Mouse (Mus musculus) megakaryocyte, adult 5-6 weeks (primary cell): ENCODE measurements around the gene Cacna1h. TPM values are rescaled to one million over a fixed set of nuclear protein-coding genes. Genes with fewer than 3 reads are reported as not detected.

ENCODE experiments used
- ATAC-seq: 2 replicates; pipeline ENCODE4 v1.8.0; 2016; ENCODE audit warnings: mild to moderate bottlenecking, inconsistent platforms; ENCODE audit not compliant: poor library complexity, severe bottlenecking
- total RNA-seq, 2 experiments: library from RNA; stranded (forward) in 1 of 2; stranded (reverse) in 1 of 2; fragments of 153-499, 151-499 nt in 1 of 2; fragments of 221-1000, 200-1000 nt in 1 of 2; gene quantifications; 2 replicates each; pipeline versions ENCODE4 v1.2.3 to v1.2.4; 2015 to 2017

Gene Cacna1h
- total RNA-seq (2015) (0.05 TPM in 1 of 2 replicates, not detected in the other), total RNA-seq (2017) (not detected in 2 replicates)

DNA sequence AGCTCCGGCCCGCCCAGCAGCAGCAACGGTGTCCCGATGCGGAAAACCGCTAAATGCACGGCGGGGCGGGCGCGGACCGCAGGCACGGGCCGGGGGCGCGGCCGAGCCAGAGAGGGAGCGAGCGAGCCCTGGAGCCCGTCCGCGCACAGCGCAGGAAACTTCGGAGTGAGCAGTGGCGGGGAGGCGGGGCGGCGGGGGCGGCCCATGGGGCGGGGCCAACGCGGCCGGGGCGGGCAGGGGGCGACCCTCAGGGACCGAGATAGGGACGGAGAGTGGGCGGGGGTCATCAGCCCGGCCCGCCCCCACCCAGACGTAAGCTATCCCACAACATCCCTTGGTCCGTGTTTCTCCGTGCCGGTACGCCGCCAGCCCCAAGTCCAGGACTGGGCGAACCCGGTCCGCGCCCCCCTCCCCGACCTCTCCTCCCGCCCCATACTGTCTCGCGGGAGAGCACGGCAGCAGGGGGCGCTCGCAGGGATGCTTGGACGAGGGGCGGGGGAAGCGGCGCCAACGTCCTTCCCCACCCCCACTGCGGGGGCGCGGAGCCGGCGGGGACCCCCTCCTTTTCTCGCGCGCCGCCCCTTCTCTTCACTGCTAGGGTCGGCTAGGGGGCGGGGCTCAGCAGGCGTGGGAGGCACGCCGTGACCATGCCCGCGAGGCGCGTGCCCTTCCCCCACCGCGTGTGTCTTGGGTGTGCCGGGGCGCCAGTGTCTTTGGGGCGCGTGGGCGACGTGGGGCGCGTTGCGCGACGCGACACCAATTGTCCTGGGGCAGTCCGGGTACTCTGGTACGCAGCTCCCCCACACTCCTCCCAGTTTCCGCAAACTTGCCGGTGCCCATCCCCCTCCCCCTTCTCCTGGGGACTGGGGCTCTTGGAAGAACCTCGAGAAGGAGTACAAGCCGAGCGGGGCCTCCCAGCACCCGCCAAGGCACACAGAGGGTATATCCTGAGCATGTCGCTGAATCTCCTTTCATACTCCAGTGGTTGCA is at the start of gene Cacna1h:
Gene Cacna1h, minus strand, starts transcription at position 167 of the 990 bp plus-strand sequence.
- ATAC-seq = no peak

DNA sequence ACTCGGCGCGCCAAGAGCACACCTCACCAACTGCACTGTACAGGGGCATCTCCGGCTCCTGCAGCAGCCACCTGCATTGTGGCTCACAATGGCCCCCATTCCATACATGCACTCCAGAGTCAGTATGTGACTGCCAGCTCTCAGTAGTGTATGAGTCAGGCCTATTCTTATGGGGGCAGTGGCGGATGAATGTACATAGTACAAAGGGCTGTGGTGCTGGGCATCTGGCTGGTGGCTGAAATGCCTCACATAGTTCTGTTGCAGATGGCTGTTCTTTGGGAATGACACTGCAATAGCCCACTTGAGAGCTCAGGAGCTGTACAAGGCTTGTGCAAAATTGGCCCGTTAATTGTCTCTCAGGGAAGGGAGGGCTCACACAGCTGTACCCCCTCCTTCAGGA is 48.5 kb upstream of the Cacna1h start:
- ATAC-seq = no peak

DNA sequence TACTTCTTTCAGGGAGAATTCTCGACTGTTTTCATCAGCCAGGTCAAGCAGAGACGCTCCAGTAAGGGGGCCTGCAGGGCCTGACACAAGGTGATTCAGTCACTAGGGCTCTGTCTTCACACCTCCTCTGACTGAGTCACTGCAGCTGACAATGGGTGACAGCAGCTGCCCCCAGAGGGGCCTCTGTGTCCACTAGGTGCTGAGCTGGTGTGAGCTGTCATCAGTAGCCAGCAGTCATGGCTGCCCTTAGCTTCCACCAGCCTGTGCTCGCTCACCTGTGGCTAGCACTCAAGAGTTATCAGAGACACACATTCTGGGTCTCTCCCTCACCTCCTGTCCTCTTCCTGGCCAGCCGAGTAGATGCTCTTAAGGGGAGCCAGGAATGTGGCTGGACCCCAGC is 47.2 kb upstream of the Cacna1h start:
- ATAC-seq = no peak

DNA sequence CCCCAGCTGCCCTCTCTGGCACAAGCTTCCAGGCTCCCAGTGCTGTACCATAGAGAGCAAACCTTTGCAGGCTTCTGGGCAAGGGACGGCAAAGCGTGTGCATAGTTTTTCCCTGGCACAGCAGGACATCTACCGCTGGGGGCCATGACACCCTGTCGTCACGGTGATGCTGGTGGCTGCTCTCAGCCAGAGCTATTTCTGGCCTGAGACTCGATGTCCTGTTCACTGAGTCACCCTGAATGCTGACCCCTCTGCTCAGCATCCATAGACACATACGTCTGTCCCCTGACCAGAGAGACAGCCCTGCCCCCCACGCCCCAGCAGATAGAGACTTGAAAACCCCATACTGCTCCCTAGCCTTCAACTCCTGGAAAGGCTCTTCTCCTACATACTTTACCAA is 46.6 kb upstream of the Cacna1h start:
- no peak for ATAC-seq

DNA sequence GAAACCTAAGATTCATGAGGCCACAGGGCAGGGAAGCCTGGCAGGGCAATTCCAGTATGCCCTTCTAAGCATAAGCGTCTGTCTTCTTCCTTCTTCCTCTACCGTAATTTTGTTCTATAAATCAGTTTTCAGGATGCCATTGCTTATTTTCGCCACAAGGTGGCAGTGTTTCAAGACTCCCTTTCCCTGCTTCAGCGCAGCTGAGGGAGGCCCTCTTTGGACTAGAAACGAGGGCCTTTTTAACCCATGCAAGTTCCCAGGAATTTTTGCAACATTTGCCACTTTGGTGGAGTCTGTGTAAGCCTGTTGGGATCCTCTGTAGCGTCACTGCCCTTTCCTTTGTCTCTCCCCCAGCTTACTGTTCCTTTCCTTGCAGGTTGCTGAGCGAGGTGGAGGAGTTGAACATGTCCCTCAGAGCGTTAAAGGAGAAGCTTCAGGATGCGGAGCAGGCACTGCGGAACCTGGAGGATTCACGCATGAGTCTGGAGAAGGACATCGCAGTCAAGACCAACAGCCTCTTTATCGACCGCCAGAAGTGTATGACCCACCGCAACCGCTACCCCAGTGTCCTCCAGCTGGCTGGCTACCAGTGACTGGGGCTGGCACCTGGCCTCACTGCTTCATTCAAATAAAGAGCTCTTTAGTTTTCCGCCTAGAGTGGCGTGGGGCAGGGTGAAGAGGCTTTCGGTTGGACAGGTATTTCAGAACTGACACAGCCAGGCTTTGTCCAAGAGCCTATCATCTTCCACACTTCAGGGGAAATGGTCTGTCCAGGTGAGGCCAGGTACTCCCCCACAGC is 42.6 kb upstream of the Cacna1h start:
- ATAC-seq = peak; percentile 52

DNA sequence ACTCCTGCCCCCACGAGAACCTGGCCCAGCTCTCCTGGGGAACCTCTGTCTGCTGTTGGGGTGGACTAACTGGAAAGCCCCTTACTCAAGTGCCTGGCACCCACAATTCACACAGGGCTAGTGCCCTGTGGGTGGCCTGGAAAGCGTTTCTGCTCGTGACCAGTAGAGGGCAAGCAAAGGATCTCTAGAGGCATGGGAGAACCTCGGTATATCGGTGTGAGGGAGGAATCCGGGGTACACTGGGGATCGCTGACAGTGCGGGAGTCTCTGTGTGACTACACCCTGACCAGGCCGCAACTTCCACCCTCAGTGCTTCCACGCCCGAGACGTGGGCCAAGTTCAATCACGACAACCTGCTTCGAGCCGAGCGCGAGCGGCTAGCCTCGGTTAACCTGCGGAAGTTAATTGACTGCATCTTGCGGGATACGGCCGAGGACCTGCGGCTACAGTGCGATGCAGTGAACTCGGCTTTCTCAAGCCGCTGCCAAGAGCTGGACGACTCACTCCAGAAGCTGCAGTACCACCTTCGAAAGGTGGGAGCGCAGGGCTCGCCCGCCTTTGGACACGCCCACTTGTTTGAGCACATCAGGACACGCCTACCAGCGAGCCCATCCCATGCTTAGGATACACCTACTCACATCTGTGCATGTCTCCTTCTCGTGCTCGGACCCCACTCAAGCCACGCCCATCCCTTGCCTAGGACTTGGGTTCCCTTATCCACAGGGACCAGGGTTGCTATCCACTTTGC is 40.9 kb upstream of the Cacna1h start:
- peak; percentile 60 for ATAC-seq

DNA sequence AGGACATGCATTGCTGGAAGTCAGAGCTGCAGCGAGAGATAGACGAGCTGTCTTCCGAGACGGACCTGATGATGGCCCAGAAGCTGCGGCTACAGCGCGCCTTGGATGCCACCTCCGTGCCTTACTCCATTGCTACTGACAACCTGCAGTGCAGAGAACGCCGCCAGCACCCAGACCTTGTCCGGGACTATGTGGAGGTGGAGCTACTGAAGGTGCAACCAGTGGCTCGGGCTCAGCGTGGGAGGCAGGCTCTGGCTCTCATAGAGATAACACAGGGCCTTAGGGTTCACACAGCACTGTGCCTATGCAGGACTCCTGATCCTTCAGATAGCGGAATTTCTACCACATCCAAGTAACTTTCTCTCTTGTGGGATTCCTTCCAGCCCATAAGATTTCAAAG is 38.5 kb upstream of the Cacna1h start:
- ATAC-seq = no peak

DNA sequence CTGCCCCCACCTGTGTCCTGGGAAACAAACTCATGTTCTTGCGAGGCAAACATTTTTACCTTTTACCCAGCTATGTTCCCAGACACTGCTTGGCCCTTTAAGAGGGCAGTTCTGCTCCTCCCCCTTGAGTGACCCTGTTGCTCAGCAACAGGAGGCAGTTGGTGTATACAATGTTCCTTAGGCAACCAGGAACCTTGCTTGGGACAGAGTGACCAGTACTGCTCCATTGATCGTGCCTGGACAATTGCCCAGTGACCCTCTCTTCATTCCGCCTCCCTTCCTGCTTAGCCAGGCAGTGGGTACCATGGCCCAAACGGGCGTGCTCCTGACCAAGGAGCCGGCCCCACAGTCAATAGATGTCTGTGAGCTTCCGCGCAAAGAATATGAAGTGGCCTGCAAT is 37.8 kb upstream of the Cacna1h start:
- ATAC-seq = no peak

DNA sequence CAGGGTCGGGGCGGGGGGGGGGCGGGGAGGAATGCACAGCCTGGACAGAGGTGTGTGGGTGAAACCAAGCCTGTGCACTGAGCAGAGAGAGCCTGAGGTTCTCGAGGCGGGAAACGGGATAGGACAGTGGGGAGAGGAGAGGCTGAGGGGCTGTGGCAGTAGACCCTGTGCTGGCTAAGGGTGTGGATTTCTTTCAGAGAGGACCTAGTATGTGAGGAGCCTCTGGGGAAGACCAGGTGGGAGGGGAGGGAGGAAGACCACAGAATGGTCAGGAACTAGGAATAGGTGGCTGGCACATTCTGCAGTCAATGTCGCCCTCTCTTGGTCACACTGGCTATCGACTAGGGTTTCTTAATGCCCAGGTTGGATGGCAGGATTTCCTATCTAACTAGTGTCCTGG is 36.2 kb upstream of the Cacna1h start:
- no peak for ATAC-seq

DNA sequence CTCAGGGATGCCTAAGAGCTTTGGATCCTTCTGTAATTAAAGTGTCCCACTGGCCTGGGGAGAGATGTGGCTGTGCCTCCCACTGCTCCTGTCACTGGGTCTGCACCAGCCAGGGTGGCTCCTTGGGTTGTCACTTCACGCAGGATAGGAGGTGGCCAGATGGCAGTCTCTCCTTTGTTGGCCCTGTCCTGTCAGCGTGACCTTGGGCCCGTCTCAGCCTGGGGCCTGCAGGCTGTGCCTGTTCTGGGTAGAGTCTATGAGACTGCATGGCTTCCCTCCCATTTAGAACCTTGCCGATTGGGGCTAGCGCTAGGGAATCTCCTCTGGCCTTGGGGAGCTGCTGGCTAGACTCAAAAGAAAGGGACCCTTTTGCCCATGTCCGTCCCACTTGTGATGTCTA is 34.7 kb upstream of the Cacna1h start:
- ATAC-seq = no peak

DNA sequence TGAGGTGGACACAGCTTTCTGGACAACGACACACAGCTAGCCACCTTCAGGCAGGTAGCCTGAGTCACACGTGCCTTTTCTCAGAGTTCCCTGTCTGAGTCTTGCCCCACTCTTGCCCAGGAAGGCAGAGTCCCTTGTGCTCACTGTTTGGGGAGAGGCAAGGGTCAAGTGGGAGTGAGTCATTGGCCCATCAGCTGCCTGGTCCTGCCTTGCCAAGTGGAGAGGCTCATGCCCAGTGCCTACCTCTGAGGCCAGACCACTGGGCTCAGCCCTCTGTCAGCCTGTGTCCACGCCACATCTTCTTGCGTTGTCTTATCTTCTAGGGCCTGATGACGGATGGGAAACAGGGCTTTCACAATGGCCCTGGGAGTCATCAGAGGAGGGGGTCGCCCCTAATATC is 34.2 kb upstream of the Cacna1h start:
- no peak for ATAC-seq

DNA sequence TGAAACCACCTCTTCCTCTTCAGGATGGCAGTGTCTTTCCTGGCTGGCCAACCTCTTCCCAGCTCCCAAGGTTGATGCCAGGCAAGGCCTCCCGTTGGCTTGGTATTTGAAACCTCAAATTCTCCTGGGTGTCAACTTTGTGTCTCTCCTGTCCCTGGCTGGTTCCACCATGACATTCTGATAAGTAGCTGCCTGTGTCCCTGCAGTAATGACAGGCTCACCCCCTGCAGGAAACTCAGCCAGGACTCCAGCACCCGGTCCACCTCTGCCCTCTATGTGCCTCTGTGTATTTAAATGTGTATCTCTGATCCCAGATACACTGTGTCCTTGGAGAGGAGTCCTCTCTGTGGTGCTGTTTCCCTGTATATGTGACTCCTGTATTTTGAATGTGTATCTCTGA is 32.7 kb upstream of the Cacna1h start:
- ATAC-seq = no peak

DNA sequence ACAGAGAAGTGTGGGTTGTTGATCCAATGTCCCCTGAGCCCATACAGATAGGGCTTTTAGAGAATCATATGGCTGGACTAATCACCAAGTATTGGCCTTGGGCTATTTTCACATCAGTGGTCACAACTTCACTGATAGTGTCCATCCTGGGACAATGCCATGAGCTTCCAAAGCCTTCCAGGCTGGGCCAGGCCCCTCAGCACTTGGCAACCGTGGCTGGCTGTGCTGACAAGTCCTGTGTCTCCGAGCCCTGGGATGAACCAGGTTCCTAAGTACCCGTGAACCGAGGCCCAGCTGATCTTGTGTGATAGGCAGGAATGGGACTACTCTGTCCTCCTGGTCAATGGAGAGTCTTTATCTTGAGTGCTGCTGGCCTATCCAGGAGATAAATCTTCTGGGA is 30.5 kb upstream of the Cacna1h start:
- no peak for ATAC-seq

DNA sequence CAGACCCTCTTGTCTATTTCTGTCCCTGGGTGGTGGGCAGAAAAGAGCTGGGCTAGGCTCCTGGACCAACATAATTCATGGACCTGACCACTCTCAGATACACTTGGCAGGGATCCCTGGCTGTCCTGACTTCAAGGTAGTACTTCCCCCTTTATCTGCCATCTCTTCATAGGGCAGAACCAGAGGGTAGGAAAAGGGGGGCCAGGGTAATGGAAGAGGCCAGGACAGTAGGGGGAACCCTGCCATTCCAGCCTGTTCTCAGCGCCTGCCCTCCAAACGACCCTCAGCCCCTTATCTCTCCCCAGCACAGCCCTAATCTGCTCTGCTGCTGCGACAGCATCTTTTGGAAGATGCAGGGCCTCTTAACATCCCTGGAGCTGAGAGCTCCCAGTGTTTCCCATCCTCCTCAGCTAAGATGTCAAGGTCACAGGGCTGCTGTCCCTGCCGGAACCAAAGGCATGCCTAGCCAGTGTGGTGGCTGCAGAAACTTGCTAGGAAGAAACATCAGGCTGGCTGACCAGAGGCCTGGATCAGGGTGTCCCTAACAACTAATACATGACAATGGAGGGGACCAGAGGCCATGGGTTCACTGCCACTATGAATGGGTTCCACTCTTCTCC is 29.9 kb upstream of the Cacna1h start:
- no peak for ATAC-seq

DNA sequence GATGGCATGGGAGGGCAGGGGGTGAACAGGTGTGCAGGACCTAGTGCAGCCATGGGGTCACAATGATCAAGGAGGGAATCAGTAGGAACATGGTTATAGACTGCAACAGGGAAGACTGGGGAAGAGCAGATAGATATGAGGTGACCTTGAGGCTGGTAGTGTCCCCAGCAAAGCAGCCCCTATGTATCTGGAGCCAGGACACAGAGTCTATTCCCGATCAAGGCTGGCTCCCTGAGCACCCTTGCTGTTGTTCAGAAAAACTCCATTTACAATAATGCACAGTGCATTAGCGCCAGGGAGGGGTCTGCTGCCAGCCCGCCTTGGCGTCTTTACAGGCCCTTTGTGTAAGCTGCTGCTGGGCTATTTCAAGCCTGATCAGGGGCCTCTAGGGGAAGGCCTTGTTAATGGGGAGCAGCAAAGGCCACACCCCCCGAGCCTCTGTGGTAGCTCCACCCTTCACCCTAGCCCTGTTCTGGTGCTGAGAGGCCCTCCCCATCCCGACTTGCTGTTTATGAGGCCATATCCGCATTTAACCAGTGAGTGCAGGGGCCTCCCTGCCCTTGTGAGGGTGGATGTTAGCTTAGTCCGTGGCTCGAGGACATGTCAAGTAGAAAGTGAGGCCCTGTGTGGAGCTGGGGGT is 28.8 kb upstream of the Cacna1h start:
- no peak for ATAC-seq

DNA sequence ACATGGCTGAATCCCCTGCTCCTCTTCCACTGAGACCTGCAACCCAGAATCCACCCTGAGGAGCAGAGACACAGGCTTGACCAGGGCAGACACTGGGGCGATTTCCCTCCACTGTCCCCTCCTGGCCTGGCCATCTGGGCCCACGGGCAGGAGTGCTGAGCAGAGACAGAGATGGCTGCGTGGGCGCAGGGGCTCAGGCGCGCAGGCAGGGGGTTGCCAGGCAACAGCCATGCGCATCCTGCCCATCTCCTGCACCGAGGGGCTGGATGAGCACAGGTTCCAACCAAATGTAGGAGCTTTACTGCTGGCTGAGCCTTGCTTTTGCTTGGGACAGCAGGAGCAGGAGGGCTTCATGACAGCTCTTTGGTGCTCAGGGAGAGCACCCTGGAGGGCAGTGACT is 23.0 kb upstream of the Cacna1h start:
- no peak for ATAC-seq

DNA sequence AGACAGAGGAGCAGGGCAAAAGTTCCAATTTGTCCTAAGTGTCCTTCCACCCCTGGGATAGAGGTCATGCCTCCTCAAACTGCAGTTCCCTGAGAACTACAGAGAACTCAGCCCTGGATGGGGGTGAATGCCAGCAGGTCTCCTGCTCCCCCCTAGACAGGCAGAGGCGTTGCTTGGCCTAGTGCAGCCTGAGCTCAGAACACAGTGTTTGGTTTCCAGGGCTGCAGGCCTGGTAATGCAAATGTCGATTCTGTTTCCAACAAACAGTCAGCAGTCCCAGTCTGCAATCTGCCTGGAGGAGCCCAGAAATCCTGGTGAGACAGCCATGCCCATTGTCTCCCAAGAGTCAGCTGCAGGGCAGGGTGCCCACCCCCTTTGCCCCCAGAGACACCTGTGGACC is 20.7 kb upstream of the Cacna1h start, which contains the start of gene Tekt4:
Gene Tekt4, plus strand, starts transcription at position 344 of the 400 bp plus-strand sequence.
- no peak for ATAC-seq

DNA sequence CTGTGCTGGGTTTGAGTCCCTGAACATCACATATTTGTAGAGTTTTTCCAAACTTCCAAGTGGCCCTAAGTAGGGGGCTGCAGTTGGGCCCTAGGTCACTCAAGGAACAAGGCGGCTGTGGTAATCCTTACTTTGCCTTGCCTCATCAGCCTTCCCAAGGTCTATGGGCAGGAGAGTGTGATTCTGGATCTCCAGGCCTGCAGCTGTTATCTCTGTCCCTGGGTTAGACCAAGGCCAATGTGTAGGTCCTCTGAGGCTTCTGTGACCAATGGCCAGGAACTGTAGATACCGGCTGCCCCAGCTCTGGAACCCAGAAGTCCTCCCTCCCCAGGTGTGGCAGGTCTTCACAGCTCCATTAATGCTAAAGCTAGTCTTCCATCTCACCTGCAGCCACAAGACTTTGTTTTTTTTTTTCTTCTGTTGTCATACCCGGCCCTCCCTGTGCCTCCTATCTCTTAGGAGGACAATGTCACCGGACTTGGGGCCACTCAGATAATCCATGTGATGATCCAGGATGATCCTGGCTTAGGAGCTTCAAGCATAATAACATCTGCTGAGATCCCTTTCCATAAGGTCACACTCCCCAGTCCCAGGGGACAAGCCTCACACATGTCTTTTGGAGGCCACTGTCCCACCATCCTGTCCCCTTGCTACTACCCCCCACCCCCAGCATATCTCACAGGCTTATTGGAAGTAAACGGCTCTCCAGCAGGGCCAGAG is 18.8 kb upstream of the Cacna1h start:
- no peak for ATAC-seq

DNA sequence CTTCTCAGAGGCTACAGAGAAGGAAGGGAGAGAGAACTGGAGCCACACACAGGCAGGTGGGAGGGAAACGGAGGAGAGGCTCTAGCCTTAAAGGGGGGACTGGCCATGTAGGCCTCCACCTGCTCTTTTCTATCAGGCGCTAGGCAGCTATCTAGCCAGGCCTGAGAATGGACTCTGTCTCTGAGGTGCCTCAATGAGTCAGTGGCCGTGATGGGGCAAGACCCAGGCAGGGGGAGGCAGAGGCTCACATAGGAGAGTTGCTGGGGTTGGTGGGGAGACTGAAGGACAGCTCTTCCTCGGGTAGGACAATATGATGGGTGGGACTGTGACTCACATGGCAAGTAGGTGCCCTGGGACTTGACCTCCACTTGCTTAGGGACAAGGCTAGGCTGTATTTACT is 16.7 kb upstream of the Cacna1h start:
- no peak for ATAC-seq
